Mouse (Mus musculus): ENCODE measurements at regions not wholly inside any gene's neighbourhood (a gene's known extent, or its start where the extent isn't known, plus 50 kb on each side); places are given as distances from the start of the nearest gene placed in this dataset.

GRCm38 (mm10) chr13:28516636-28517035 lies 259.3 kb downstream of the Gm11361 start:
- no peak for TF ChIP-seq NRF1 (IDR thresholded peaks at IDR 0.05; ENCODE audit: insufficient read depth, low read depth, low read length, poor library complexity, severe bottlenecking)
- TF ChIP-seq GATA1 (IDR thresholded peaks at IDR 0.05; ENCODE audit: low read depth, low read length), result no peak
- TF ChIP-seq ETS1 (IDR thresholded peaks at IDR 0.05; ENCODE audit: low read depth, low read length), result no peak
- no peak for TF ChIP-seq POLR2A (IDR thresholded peaks at IDR 0.05; ENCODE audit: control insufficient read depth in 1 of 2, insufficient read depth in 1 of 2, low read depth in 1 of 2, low read length in 2 of 2, poor library complexity in 1 of 2)
- no peak for TF ChIP-seq BHLHE40 (IDR thresholded peaks at IDR 0.05; ENCODE audit: borderline replicate concordance, low read depth, low read length)
- no peak for TF ChIP-seq ELF1 (IDR thresholded peaks at IDR 0.05; ENCODE audit: low read depth, low read length)
- no peak for TF ChIP-seq TAL1 (IDR thresholded peaks at IDR 0.05; ENCODE audit: low read length)
- TF ChIP-seq MEF2A (IDR thresholded peaks at IDR 0.05; ENCODE audit: extremely low read depth, insufficient replicate concordance, low read depth, low read length, poor library complexity, severe bottlenecking), result no peak
- TF ChIP-seq POLR2AphosphoS5 (IDR thresholded peaks at IDR 0.05; ENCODE audit: borderline replicate concordance, low read depth, low read length), result no peak
- no peak for TF ChIP-seq USF1 (IDR thresholded peaks at IDR 0.05; ENCODE audit: low read depth, low read length)
- TF ChIP-seq HCFC1 (IDR thresholded peaks at IDR 0.05; ENCODE audit: low read depth, low read length), result no peak
- no peak overlapping the region for H3K4me3 ChIP-seq (ENCODE audit: control insufficient read depth in 1 of 2, insufficient read depth in 1 of 2, low read depth in 2 of 2, low read length in 2 of 2)
- no peaks in the 10 kb centered on the region for H3K79me2 ChIP-seq (ENCODE audit: control insufficient read depth, insufficient read depth, low read length, poor library complexity)
- H3K27ac ChIP-seq (ENCODE audit: control insufficient read depth, low read depth, low read length), result no peak overlapping the region
- H3K9ac ChIP-seq (ENCODE audit: control insufficient read depth, low read depth, low read length, poor library complexity, severe bottlenecking), result no peak overlapping the region
- H3K4me1 ChIP-seq (ENCODE audit: control insufficient read depth in 1 of 2, insufficient read depth in 2 of 2, low read length in 2 of 2), result no peaks in the 10 kb centered on the region
- no peak for DNase-seq (ENCODE audit: low read depth, low spot score)
- H3K27me3 ChIP-seq (ENCODE audit: control insufficient read depth in 1 of 2, insufficient read depth in 2 of 2, low read length in 2 of 2), result no peaks in the 10 kb centered on the region
- no peaks in the 10 kb centered on the region for H3K36me3 ChIP-seq (ENCODE audit: control insufficient read depth in 1 of 2, insufficient read depth in 2 of 2, low read length in 2 of 2)
- no peaks in the 10 kb centered on the region for H3K9me3 ChIP-seq (replicated peaks; ENCODE audit: insufficient read depth, low read length)

GRCm38 (mm10) chr13:28514245-28514644 lies 256.9 kb downstream of the Gm11361 start:
- Histone ChIP-seq H3K9me3 (replicated peaks; ENCODE audit: insufficient read depth, low read length) (no peaks in the 10 kb centered on the region), H3K36me3 (ENCODE audit: control insufficient read depth in 1 of 2, insufficient read depth in 2 of 2, low read length in 2 of 2) (no peaks in the 10 kb centered on the region), H3K27ac (ENCODE audit: control insufficient read depth, low read depth, low read length) (no peak overlapping the region), H3K4me1 (ENCODE audit: control insufficient read depth in 1 of 2, insufficient read depth in 2 of 2, low read length in 2 of 2) (no peaks in the 10 kb centered on the region), H3K9ac (ENCODE audit: control insufficient read depth, low read depth, low read length, poor library complexity, severe bottlenecking) (no peak overlapping the region), H3K27me3 (ENCODE audit: control insufficient read depth in 1 of 2, insufficient read depth in 2 of 2, low read length in 2 of 2) (no peaks in the 10 kb centered on the region), H3K79me2 (ENCODE audit: control insufficient read depth, insufficient read depth, low read length, poor library complexity) (no peaks in the 10 kb centered on the region), H3K4me3 (ENCODE audit: control insufficient read depth in 1 of 2, insufficient read depth in 1 of 2, low read depth in 2 of 2, low read length in 2 of 2) (no peak overlapping the region)
- TF ChIP-seq POLR2A (IDR thresholded peaks at IDR 0.05; ENCODE audit: control insufficient read depth in 1 of 2, insufficient read depth in 1 of 2, low read depth in 1 of 2, low read length in 2 of 2, poor library complexity in 1 of 2) (no peak), USF1 (IDR thresholded peaks at IDR 0.05; ENCODE audit: low read depth, low read length) (no peak), SMC3 (IDR thresholded peaks at IDR 0.05; ENCODE audit: low read depth, low read length) (0 out of 2 replicates have a peak, but pooled peaks have one; percentile 9), MEF2A (IDR thresholded peaks at IDR 0.05; ENCODE audit: extremely low read depth, insufficient replicate concordance, low read depth, low read length, poor library complexity, severe bottlenecking) (no peak), BHLHE40 (IDR thresholded peaks at IDR 0.05; ENCODE audit: borderline replicate concordance, low read depth, low read length) (no peak)
- peak; percentile 1 for DNase-seq (ENCODE audit: low read depth, low spot score)

- no peak overlapping the region for H3K4me3 ChIP-seq (ENCODE audit: control insufficient read depth in 1 of 2, insufficient read depth in 1 of 2, low read depth in 2 of 2, low read length in 2 of 2)
- no peak overlapping the region for H3K27ac ChIP-seq (ENCODE audit: control insufficient read depth, low read depth, low read length)
- no peak for TF ChIP-seq TBP (IDR thresholded peaks at IDR 0.05; ENCODE audit: low read depth, low read length)
- no peak for TF ChIP-seq SIN3A (IDR thresholded peaks at IDR 0.05; ENCODE audit: low read length)
- no peak for TF ChIP-seq ZKSCAN1 (IDR thresholded peaks at IDR 0.05; ENCODE audit: low read depth, low read length)
- TF ChIP-seq UBTF (IDR thresholded peaks at IDR 0.05; ENCODE audit: borderline replicate concordance, insufficient read depth, low read depth, low read length), result no peak
- no peak for TF ChIP-seq ETS1 (IDR thresholded peaks at IDR 0.05; ENCODE audit: low read depth, low read length)
- no peak for TF ChIP-seq MYB (IDR thresholded peaks at IDR 0.05; ENCODE audit: low read depth, low read length)
- no peak for TF ChIP-seq MEF2A (IDR thresholded peaks at IDR 0.05; ENCODE audit: extremely low read depth, insufficient replicate concordance, low read depth, low read length, poor library complexity, severe bottlenecking)
- no peak for TF ChIP-seq JUND (IDR thresholded peaks at IDR 0.05; ENCODE audit: low read depth, low read length)
- TF ChIP-seq GATA1 (IDR thresholded peaks at IDR 0.05; ENCODE audit: low read depth, low read length), result no peak
- TF ChIP-seq E2F4 (IDR thresholded peaks at IDR 0.05; ENCODE audit: borderline replicate concordance, low read depth, low read length), result no peak
- TF ChIP-seq CTCF (IDR thresholded peaks at IDR 0.05 in 2 of 3, conservative IDR thresholded peaks at IDR 0.05 in 1 of 3; ENCODE audit: control insufficient read depth in 1 of 3, insufficient read depth in 1 of 3, low read depth in 2 of 3, low read length in 3 of 3, poor library complexity in 1 of 3, severe bottlenecking in 1 of 3), result no peak
- TF ChIP-seq MXI1 (IDR thresholded peaks at IDR 0.05; ENCODE audit: low read depth, low read length), result no peak
- TF ChIP-seq SMC3 (IDR thresholded peaks at IDR 0.05; ENCODE audit: low read depth, low read length), result no peak
- no peak for TF ChIP-seq POLR2AphosphoS5 (IDR thresholded peaks at IDR 0.05; ENCODE audit: borderline replicate concordance, low read depth, low read length)
- TF ChIP-seq TAL1 (IDR thresholded peaks at IDR 0.05; ENCODE audit: low read length), result no peak
- TF ChIP-seq ZNF384 (IDR thresholded peaks at IDR 0.05; ENCODE audit: low read depth, low read length), result no peak
- TF ChIP-seq KAT2A (conservative IDR thresholded peaks at IDR 0.05; ENCODE audit: low read depth, low read length), result no peak
- no peaks in the 10 kb centered on the region for H3K36me3 ChIP-seq (ENCODE audit: control insufficient read depth in 1 of 2, insufficient read depth in 2 of 2, low read length in 2 of 2)
- no peaks in the 10 kb centered on the region for H3K27me3 ChIP-seq (ENCODE audit: control insufficient read depth in 1 of 2, insufficient read depth in 2 of 2, low read length in 2 of 2)
- H3K4me1 ChIP-seq (ENCODE audit: control insufficient read depth in 1 of 2, insufficient read depth in 2 of 2, low read length in 2 of 2), result no peaks in the 10 kb centered on the region
- no peak overlapping the region for H3K9ac ChIP-seq (ENCODE audit: control insufficient read depth, low read depth, low read length, poor library complexity, severe bottlenecking)
- DNase-seq (ENCODE audit: low read depth, low spot score), result no peak
- no peaks in the 10 kb centered on the region for H3K79me2 ChIP-seq (ENCODE audit: control insufficient read depth, insufficient read depth, low read length, poor library complexity)
- H3K9me3 ChIP-seq (replicated peaks; ENCODE audit: insufficient read depth, low read length), result no peaks in the 10 kb centered on the region
These were observed 256.0 kb downstream of the Gm11361 start for GRCm38 (mm10) chr13:28513336-28513735.

All from MEL (cell line).